In the genomic region with DNA sequence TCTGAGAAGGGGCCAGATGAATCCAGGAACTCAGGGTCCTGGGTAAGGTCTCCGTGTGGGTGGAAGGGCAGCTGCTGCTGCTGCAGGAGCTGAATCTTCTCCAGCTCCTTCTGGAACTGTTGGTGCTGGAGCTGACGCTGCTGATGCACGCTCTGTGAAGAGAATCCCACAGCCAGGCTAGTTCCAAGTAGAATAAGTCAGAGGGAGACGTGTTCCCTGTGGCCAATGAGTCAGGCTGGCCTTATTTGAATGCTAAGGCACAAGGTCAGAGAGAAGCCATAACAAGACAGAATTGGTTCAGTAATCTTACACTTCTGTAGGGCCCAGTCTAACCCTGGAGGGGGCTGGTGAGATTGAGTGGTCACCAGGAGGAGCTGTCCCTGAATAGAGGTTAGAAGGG, we compare ENCODE assay signal across 29 mouse cellular contexts. TPM values are rescaled to one million over a fixed set of nuclear protein-coding genes. Genes with fewer than 3 reads are reported as not detected.
DNase-seq lines count a peak whose midpoint lies in the region; ATAC-seq and TF ChIP-seq lines count a peak whose summit lies in the region.
"Had no signal": no experiment of that assay in that cellular context is flagged by ENCODE, and none has a peak within 500 bp of the region (broad histone marks: within the 10 kb centered on the region; RNA-seq: fewer than 3 reads in every experiment).

No protein-coding gene starts in this region.

- no peak overlapping the region for H3K27ac ChIP-seq in stomach, postnatal 0 days (replicated peaks)
- H3K27ac ChIP-seq: embryonic facial prominence, embryonic 13.5 days; forebrain, embryonic 13.5 days; gastrocnemius, adult 2 months; hindbrain, postnatal 0 days; midbrain, embryonic 12.5 days had no signal

- H3K9me3 ChIP-seq in stomach, postnatal 0 days (ENCODE audit: control insufficient read depth, low read length) = no peaks in the 10 kb centered on the region
- H3K9me3 ChIP-seq: embryonic facial prominence, embryonic 13.5 days; forebrain, embryonic 13.5 days; midbrain, embryonic 12.5 days had no signal

- no peak overlapping the region for H3K4me3 ChIP-seq in stomach, postnatal 0 days (ENCODE audit: low read depth, low read length)
- H3K4me3 ChIP-seq: embryonic facial prominence, embryonic 13.5 days; erythroblast, embryonic 14.5 days; forebrain, embryonic 13.5 days; gastrocnemius, adult 2 months; midbrain, embryonic 12.5 days had no signal

- peaks cover 21% of the 10 kb centered on the region for H3K36me3 ChIP-seq in stomach, postnatal 0 days (ENCODE audit: control insufficient read depth, insufficient read depth, low read length)

- H3K9ac ChIP-seq in stomach, postnatal 0 days (ENCODE audit: low read length) = no peak overlapping the region
- H3K9ac ChIP-seq: embryonic facial prominence, embryonic 13.5 days; forebrain, embryonic 13.5 days; midbrain, embryonic 12.5 days had no signal

- H3K27me3 ChIP-seq in stomach, postnatal 0 days (ENCODE audit: control insufficient read depth, insufficient read depth, low read length) = no peaks in the 10 kb centered on the region
- H3K27me3 ChIP-seq: embryonic facial prominence, embryonic 13.5 days; forebrain, embryonic 13.5 days; midbrain, embryonic 12.5 days; Patski had no signal

- peak; percentile 21; the same call in 1 of the 2 replicates for ATAC-seq in stomach, postnatal 0 days (ENCODE audit: low FRiP score, low TSS enrichment)
- ATAC-seq: forebrain, embryonic 13.5 days; hindbrain, postnatal 0 days; intestine, embryonic 16.5 days; Patski had no signal

- TF ChIP-seq CTCF in stomach, postnatal 0 days (IDR thresholded peaks at IDR 0.05; ENCODE audit: low read depth) = no peak

- peak; percentile 78 to 89 for DNase-seq in adrenal gland, adult (ENCODE audit: inconsistent age in 2 of 2, low spot score in 1 of 2)
- DNase-seq in adrenal gland, postnatal 4 days (ENCODE audit: low spot score in 2 of 2) = no peak
- DNase-seq in ovary, adult 18-20 months (ENCODE audit: low spot score) = peak; percentile 61
- no peak for DNase-seq in ovary, postnatal 14 days (ENCODE audit: low spot score)
- DNase-seq in adrenal gland, postnatal 36 days = peak; percentile 67 to 70
- DNase-seq in stomach, postnatal 0 days (ENCODE audit: low spot score) = no peak
- no peak for DNase-seq in layer of hippocampus, adult 9-11 months
- DNase-seq in heart, postnatal 4 days = no peak
- DNase-seq: cerebellum, adult 2 months; cerebellum, postnatal 25 days; gastrocnemius, adult 2 months; kidney, adult 9 months; kidney, postnatal 25 days; lung, adult 18-20 months; lung, postnatal 10 days; right cerebral cortex, adult 18-20 months; thymus, postnatal 14 days had no signal

- no peak overlapping the region for H3K4me2 ChIP-seq in stomach, postnatal 0 days (replicated peaks; ENCODE audit: low read depth)
- H3K4me2 ChIP-seq: embryonic facial prominence, embryonic 13.5 days; forebrain, embryonic 13.5 days; midbrain, embryonic 12.5 days had no signal

- no peak for TF ChIP-seq EP300 in stomach, postnatal 0 days (optimal IDR thresholded peaks at IDR 0.05)

- H3K4me1 ChIP-seq in stomach, postnatal 0 days (replicated peaks; ENCODE audit: control insufficient read depth, insufficient read depth) = no peaks in the 10 kb centered on the region
- H3K4me1 ChIP-seq: embryonic facial prominence, embryonic 13.5 days; forebrain, embryonic 13.5 days; midbrain, embryonic 12.5 days had no signal

- WGBS in stomach, postnatal 0 days = 69% methylated on average over 4 of the region's 4 CpGs

RNA-seq across cellular contexts. Expression of gene Icam2, which starts 22.1 kb away (rescaled TPM):
- 10 to 100 TPM; 21.8 to 24.3 TPM for total RNA-seq in adrenal gland, postnatal 4 days (2021)
- 10 to 100 TPM; 14.1 to 14.7 TPM for total RNA-seq in adrenal gland, postnatal 36 days (2021)
- 12.7 and 13.2 TPM in 2 replicates for polyA plus RNA-seq in stomach, postnatal 0 days (2015; fragmentation: Nextera tagmentation; extraction: Ambion mirVana)
- total RNA-seq in heart, postnatal 4 days (2021) = 10 to 100 TPM; 55.6 to 56.5 TPM
- polyA plus RNA-seq: Patski had no signal

RNA-seq across cellular contexts. Expression of gene Prr29, which starts 44.7 kb away (rescaled TPM):
- not detected for total RNA-seq in adrenal gland, postnatal 4 days (2021)
- total RNA-seq in adrenal gland, postnatal 36 days (2021) = not detected
- polyA plus RNA-seq in stomach, postnatal 0 days (2015; fragmentation: Nextera tagmentation; extraction: Ambion mirVana) = 0.23 and 0.41 TPM in 2 replicates
- under 1 TPM; 0.41 to 0.52 TPM for total RNA-seq in heart, postnatal 4 days (2021)
- total RNA-seq: hematopoietic stem cell, adult 5-6 weeks; hindbrain, postnatal 0 days; left cerebral cortex, adult 18-20 months; left cerebral cortex, postnatal 25 days; monocyte, adult 5-6 weeks had no signal
- polyA plus RNA-seq: embryonic facial prominence, embryonic 13.5 days; erythroblast, embryonic 14.5 days; forebrain, embryonic 13.5 days; frontal cortex, adult 2 months; hindbrain, postnatal 0 days; midbrain, embryonic 12.5 days; Patski had no signal

RNA-seq across cellular contexts. Expression of gene Scn4a, which starts 56.9 kb away (rescaled TPM):
- total RNA-seq in adrenal gland, postnatal 4 days (2021) = 1 to 10 TPM; 1.0 to 3.0 TPM
- total RNA-seq in adrenal gland, postnatal 36 days (2021) = under 1 TPM in 1 of 2 experiments, not detected in 1; 0.10 TPM
- polyA plus RNA-seq in stomach, postnatal 0 days (2015; fragmentation: Nextera tagmentation; extraction: Ambion mirVana) = 0.02 and 0.12 TPM in 2 replicates
- 1 to 10 TPM; 2.5 to 3.5 TPM for total RNA-seq in heart, postnatal 4 days (2021)
- total RNA-seq: hematopoietic stem cell, adult 5-6 weeks; left cerebral cortex, adult 18-20 months; left cerebral cortex, postnatal 25 days had no signal
- polyA plus RNA-seq: erythroblast, embryonic 14.5 days; forebrain, embryonic 13.5 days; intestine, embryonic 16.5 days; midbrain, embryonic 12.5 days had no signal

Comparison
In these comparisons a context has a peak if more than half of its experiments do, and no peak if none do; other contexts are left out.
1. DNase-seq: peak in adrenal gland, adult (2 of 2), ovary, adult 18-20 months (single experiment) and adrenal gland, postnatal 36 days (2 of 2); none in adrenal gland, postnatal 4 days (0 of 2), ovary, postnatal 14 days (single experiment), stomach, postnatal 0 days (single experiment), layer of hippocampus, adult 9-11 months (single experiment) and heart, postnatal 4 days (single experiment).